Mouse (Mus musculus) neural tube, embryonic 11.5 days (tissue): Measurements from ENCODE around the gene Iars2. TPM values are rescaled to one million over a fixed set of nuclear protein-coding genes. Genes with fewer than 3 reads are reported as not detected.

ENCODE experiments used
- ATAC-seq: fragments of 200-750 bp; cut with Nextera tagmentation; 2 replicates; pipeline ENCODE4 v1.8.0; 2017; ENCODE audit warnings: moderate number of reproducible peaks, mild to moderate bottlenecking, moderate TSS enrichment, moderate library complexity; ENCODE audit not compliant: insufficient read depth, low FRiP score, low TSS enrichment
- DNase-seq: peaks from one replicate; pipeline ENCODE4 v3.0.0-alpha.2; 2015; ENCODE audit warnings: low spot score
- H3K27ac ChIP-seq: fragments of 300-500 bp; sonication (generic); 2 replicates; pipeline ENCODE4 v1.5.1; 2014; ENCODE audit warnings: low read depth, mild to moderate bottlenecking, low read length
- H3K27me3 ChIP-seq: fragments of 300-500 bp; sonication (generic); 2 replicates; pipeline ENCODE4 v1.6.1; 2014; ENCODE audit warnings: mild to moderate bottlenecking, low read length, mixed read lengths; ENCODE audit not compliant: control insufficient read depth, insufficient read depth
- H3K36me3 ChIP-seq: fragments of 300-500 bp; sonication (generic); 2 replicates; pipeline ENCODE4 v1.6.1; 2014; ENCODE audit warnings: mild to moderate bottlenecking, low read length, moderate library complexity, mixed read lengths; ENCODE audit not compliant: control insufficient read depth, insufficient read depth
- H3K4me1 ChIP-seq: fragments of 300-500 bp; sonication (generic); 2 replicates; pipeline ENCODE4 v1.6.1; 2014; ENCODE audit warnings: low read length, mixed read lengths; ENCODE audit not compliant: control insufficient read depth, insufficient read depth
- H3K4me2 ChIP-seq: fragments of 300-500 bp; sonication (generic); 2 replicates; pipeline ENCODE4 v1.6.1; 2014; ENCODE audit warnings: low read depth, mild to moderate bottlenecking, moderate library complexity
- H3K4me3 ChIP-seq: fragments of 300-500 bp; sonication (generic); 2 replicates; pipeline ENCODE4 v1.5.1; 2014; ENCODE audit warnings: low read depth, low read length
- H3K9ac ChIP-seq: fragments of 300-500 bp; sonication (generic); 2 replicates; pipeline ENCODE4 v1.6.1; 2014; ENCODE audit warnings: mild to moderate bottlenecking, low read length
- H3K9me3 ChIP-seq: fragments of 300-500 bp; sonication (generic); 2 replicates; pipeline ENCODE4 v1.6.1; 2016; ENCODE audit warnings: low read length; ENCODE audit not compliant: control insufficient read depth
- WGBS: fragments of 180-500 bp; shearing (Covaris S2); extraction: QIAGEN DNeasy Blood & Tissue Kit; methylation state at CpG from one replicate; pipeline ENCODE4 v1.1.7; 2014; 5-methylcytosine and 5-hydroxymethylcytosine counted together
- microRNA counts: library from miRNA; unstranded; fragments of <30 nt; microRNA quantifications from one replicate; lab custom pipeline; 2015
- microRNA-seq: library from miRNA; unstranded; fragments of <30 nt; microRNA quantifications from one replicate; pipeline ENCODE4, GENCODE M21; 2016
- polyA plus RNA-seq: library from polyadenylated mRNA; unstranded; fragments of >200 nt; fragmentation: Nextera tagmentation; extraction: Ambion mirVana; gene quantifications from 2 replicates; pipeline ENCODE4 v1.2.1, GENCODE M21; 2014

Gene Iars2
- polyA plus RNA-seq, 1 experiment from 2014 or later, result 27.0 TPM

GRCm38 (mm10) chr1:185235837-185236236, 93.4 kb downstream of the Iars2 start:
- no peaks in the 10 kb centered on the region for H3K4me1 ChIP-seq
- WGBS, result 94% methylated on average over 5 of the region's 5 CpGs
- ATAC-seq, result no peak

More at GRCm38 (mm10) chr1:185235837-185236236, 93.4 kb downstream of the Iars2 start:
- H3K4me2 ChIP-seq, result no peak overlapping the region
- H3K9ac ChIP-seq, result no peak overlapping the region
- H3K27ac ChIP-seq, result no peak overlapping the region
- no peaks in the 10 kb centered on the region for H3K9me3 ChIP-seq
- H3K27me3 ChIP-seq, result no peaks in the 10 kb centered on the region
- no peak overlapping the region for H3K4me3 ChIP-seq
- DNase-seq, result no peak
- H3K36me3 ChIP-seq, result peaks cover 4% of the 10 kb centered on the region; the same call in 1 of the 2 replicates

MicroRNAs encoded within 50 kb of the gene (microRNA counts, 519-probe panel; counts per million panel counts)
- microRNA mmu-miR-194 (lab: Ali Mortazavi, UCI) (2,676 counts per million, percentile 61 among the panel's probes with 10 or more counts), microRNA mmu-miR-664 (lab: Ali Mortazavi, UCI) (171 counts per million, percentile 57 among the panel's probes with 10 or more counts)

Small RNA genes within 50 kb of the gene (microRNA-seq; reads per million reads assigned to microRNA genes)
- gene Mir194-1, result not detected
- 1.8 reads per million for gene Mir215
- gene Mir664, result 7.0 reads per million, percentile 17 among the genes with 10 or more reads in this experiment

Other genes starting within 250 kb of the Iars2 start
- gene Rab3gap2, start 125.3 kb downstream of the Iars2 start, polyA plus RNA-seq, result 24.9 and 26.4 TPM in 2 replicates
- gene Bpnt1, start 2.8 kb upstream of the Iars2 start, polyA plus RNA-seq, result 24.3 and 29.2 TPM in 2 replicates
- gene Eprs, start 33.6 kb upstream of the Iars2 start, polyA plus RNA-seq, result 143 and 145 TPM in 2 replicates
- gene Slc30a10, start 125.5 kb upstream of the Iars2 start, polyA plus RNA-seq, result 1.4 TPM in 2 replicates